Mouse (Mus musculus): Measurements from ENCODE around the gene Ogdh.
A peak's percentile ranks its signal among the peaks of the same experiment; 100 is the strongest.

Ogdh gene

DNA sequence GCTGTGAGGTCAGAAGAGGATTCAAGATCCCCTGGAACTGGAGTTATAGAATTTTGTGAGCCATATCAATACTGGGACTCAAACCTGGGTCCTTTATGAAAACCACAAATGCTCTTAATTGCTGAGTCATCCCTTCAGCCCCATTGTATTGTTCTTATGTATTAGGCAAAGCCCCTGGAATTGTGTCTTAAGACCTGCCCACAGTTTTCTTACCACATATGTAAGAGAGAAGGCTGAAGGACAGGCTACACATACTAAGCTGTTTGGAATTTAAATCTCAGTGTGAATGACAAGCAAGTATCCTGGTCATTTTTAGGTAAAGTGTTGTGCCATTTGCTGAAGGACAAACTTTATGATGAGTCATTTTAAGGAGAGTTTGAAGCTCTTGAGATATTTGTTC lies 4.6 kb downstream of the Ogdh start:
- DNase-seq: no peak

DNA sequence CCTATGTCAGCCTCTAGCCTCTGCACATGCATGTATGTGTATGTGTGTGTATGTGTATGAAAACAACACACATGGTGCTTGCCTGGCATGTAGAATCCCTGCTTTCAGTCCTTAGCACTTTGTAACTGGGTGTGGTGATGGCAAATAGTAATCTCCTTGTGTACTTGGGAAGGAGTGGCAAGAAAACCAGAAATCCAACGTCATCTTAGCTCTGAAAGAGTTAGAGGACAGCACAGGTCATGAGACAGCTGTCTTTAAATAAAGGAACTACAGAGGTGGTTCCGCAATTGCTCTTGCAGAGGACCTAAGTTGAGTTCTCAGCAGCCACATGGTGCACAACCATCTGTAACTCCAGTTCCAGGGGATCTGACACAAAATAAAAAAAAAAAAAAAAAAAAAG lies 8.0 kb downstream of the Ogdh start:
- DNase-seq: no peak

DNA sequence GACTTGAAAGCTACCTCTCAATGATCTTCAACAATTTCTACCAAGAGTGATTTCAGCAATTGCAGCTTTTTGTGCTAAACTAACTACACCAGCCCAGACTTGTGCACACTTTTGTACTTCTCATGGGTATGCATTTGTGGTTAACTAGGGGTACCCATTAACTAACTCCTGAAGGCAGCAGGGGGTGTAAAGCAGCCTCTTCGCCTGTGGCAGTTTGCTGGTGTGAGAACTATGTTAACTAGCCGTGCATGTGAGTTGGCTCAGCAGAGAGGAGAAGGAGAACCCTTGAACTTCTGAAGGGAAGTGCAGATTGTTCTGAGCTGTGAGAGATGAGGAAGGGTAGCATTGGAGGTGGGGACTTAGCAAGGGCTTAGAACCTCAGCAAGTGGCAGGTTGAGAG lies 11.4 kb downstream of the Ogdh start:
- peak; percentile 16 for DNase-seq

DNA sequence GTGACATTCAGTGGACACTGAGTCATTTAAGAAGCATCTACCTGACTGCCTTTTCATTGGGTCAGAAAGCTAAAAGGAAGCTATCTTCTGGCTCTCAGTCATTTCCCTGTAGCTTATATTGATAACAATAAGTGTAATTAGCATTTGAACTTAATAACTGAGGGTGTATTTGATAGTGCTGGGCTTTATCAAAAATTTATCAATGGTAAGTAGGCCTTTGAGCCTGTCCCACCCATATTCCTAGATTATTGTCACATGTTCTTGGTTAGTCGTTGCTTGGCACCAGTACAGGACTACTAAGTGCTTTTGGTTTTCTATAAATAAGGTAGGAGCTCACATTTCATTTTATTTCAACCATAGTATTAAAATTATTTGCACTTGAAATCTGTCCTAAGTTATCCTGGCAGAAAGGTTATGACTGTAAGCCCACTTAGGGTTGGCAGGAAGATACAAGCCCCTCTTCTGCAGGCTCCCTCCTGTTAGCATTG lies 14.6 kb downstream of the Ogdh start:
- DNase-seq: no peak

- no peak for DNase-seq
Observed at GRCm38 (mm10) chr11:6308181-6308580, 16.7 kb downstream of the Ogdh start.

DNA sequence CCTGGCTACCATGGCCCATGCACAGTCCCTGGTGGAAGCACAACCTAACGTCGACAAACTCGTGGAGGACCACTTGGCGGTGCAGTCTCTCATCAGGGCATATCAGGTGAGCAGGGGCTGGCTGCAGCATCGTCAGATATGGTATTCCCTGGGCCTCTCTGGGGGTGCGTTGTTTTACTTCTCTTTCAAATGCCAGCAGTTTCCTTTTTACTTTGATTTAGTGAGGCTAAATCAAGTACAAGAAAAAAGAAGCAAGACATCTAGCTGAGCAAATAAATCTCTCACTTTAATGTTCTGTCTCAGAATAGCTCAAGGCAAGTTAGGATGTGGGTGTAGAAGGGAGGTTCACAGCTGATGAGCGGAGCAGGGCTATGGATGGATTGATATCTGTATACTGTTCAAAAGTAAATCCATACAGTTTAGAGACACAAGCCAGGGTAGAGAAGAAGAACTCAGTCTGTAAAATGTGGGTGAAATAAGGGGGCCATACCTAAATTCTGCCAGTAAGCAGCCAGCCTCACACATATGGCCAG lies 22.5 kb downstream of the Ogdh start:
- DNase-seq: peak; percentile 61

GRCm38 (mm10) chr11:6316821-6317220 lies 25.4 kb downstream of the Ogdh start:
- DNase-seq: peak; percentile 52

- DNase-seq: peak; percentile 8
Observed at GRCm38 (mm10) chr11:6318559-6318958, 27.1 kb downstream of the Ogdh start.

- DNase-seq: no peak
Observed at GRCm38 (mm10) chr11:6319374-6319773, 27.9 kb downstream of the Ogdh start.

DNA sequence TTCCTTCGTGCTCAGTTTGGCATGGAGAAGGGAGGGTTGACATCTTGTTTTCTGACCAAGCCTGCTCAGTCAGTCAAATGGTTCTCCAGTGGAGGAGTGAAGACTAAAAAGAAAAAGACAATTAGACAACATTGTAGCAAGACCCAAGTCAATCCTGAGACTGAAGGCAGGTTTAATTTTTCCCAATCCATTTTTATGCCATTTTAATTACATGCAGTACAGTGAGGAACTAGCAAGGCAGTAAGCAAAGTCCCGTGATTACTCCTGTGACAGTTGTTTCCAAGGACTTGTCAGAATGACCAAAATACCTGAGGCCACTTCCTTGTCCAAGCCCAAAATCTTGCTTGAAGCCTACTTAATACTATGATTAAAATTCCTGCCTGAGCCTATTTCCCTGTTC lies 30.7 kb downstream of the Ogdh start:
- peak; percentile 55 for DNase-seq

DNA sequence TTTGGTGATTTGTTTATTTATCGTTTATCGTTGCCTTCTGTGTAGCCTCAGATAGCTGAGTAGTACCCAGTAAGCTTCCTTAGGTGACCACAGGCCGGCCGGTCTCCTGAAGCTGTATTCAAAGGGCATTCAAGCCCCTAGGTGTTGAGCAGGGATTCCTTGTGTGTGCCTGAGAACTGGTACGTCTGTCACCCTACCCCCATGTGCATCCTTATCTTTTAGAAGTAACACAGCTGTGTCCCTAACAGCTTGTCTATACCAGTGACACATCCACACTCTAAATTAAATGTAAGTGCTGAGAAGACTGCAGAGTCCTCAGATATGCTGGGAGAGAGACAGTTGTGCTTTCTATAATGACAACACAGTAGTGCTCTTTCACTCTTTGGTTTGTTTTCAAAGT lies 31.9 kb downstream of the Ogdh start:
- peak; percentile 40 for DNase-seq

DNA sequence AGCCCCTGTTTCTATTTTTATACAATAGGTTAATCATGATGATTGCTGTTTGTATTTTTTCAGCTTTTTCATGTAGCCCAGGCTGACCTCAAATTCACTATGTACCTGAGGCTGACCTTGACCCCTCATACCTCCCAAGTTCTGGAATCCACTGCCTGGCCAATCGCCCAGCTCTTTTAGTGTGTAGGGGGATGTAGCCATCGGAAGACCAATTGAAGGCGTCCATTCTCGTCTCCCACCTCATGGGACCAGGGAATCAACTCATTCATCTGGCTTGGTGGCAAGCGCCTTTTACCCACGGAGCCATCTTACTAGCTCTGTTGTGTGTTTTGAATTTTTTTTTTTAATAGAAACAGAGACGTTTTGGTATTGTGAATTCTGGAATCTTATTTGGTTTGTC lies 39.8 kb downstream of the Ogdh start:
- peak; percentile 83 for DNase-seq

DNA sequence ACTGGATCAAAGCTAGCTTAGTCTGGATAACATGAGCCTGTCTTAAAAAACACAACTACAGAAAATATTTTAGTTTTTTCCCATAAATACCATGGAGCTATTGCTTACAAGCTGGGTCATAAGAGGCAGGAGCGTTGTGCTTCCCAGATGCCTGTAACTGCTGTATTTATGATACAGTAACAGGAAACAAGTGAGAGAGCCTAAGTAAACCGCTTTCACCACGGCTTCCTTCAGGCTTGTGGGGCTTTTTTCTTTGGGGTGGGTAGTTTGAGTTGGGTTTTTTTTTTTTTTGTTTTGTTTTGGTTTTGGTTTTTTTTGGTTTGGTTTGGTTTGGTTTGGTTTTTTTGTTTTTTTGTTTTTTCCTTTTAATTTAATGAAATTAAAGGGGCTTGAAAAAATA lies 41.2 kb downstream of the Ogdh start:
- DNase-seq: no peak

GRCm38 (mm10) chr11:6333403-6333802 lies 42.0 kb downstream of the Ogdh start:
- DNase-seq: peak; percentile 45

- peak; percentile 27 for DNase-seq
Observed at GRCm38 (mm10) chr11:6335321-6335720, 43.9 kb downstream of the Ogdh start.

GRCm38 (mm10) chr11:6336689-6337088 lies 45.3 kb downstream of the Ogdh start:
- peak; percentile 22 for DNase-seq

DNA sequence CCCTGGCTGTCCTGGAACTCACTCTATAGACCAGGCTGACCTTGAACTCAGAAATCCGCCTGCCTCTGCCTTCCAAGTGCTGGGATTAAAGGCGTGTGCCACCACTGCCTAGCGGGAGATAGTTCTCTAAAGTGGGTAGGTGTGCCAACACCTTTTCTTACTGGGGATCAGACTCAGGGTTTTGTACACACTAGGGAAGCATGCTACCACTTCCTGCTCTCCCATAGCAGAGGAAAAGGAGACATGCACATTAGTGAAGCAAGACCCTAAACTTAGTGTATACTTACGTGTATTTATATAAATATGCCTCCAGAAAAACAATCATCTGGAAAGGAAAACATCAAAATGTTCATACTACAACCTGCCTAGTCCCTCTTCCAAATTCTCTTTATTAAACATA lies 54.5 kb downstream of the Ogdh start:
- peak; percentile 66 for DNase-seq

DNA sequence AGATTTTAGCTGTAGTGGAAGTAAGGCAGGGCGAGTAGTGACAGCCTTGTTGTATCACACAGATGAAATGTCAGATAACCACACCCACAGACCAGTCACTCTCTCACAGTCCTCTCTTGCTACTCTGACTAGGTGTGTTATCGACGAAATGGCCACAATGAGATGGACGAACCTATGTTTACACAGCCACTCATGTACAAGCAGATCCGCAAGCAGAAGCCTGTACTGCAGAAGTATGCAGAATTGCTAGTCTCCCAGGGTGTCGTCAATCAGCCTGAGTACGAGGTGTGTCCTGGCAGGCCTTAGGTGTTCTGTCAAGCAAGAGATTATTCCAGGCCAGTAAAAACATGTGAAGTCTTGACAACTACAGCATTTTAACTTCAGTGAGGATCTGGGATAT lies 55.5 kb downstream of the Ogdh start:
- DNase-seq: peak; percentile 73

GRCm38 (mm10) chr11:6348681-6349200 lies 57.3 kb downstream of the Ogdh start:
- peak; percentile 87 for DNase-seq

DNA sequence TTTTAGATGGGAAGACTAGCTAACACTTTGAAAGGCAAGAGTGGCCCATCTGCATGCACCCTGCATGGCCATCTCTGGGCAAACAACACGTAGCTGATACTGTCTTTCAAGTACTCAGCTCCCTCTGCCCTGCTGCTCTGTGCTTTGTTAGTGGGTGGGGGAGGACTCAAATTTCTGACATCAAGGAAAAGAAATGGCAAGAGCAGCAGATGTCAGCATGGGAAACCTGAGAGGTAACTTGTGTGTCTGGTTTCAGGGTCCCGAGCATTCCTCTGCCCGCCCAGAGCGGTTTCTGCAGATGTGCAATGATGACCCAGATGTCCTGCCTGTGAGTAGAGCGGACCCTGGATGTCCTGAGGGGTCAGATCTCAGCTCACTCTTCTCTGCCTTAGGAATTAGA lies 58.2 kb downstream of the Ogdh start:
- peak; percentile 81 for DNase-seq

DNA sequence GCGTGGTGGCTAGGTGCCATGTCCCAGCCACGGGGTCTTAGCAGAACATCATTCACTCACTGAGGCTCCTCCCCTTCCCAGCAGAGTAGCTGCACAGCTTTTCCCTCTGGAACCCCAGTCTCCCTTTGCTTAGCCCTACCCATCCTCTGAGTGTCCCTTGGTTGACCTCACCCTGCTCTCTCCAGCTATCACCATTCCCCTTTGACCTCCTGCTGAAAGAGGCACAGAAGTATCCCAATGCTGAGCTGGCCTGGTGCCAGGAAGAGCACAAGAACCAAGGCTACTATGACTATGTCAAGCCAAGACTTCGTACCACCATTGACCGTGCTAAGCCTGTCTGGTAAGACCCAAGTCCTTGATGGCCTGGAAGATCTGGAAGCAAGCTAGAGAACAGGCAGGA lies 63.7 kb downstream of the Ogdh start:
- DNase-seq: no peak

DNA sequence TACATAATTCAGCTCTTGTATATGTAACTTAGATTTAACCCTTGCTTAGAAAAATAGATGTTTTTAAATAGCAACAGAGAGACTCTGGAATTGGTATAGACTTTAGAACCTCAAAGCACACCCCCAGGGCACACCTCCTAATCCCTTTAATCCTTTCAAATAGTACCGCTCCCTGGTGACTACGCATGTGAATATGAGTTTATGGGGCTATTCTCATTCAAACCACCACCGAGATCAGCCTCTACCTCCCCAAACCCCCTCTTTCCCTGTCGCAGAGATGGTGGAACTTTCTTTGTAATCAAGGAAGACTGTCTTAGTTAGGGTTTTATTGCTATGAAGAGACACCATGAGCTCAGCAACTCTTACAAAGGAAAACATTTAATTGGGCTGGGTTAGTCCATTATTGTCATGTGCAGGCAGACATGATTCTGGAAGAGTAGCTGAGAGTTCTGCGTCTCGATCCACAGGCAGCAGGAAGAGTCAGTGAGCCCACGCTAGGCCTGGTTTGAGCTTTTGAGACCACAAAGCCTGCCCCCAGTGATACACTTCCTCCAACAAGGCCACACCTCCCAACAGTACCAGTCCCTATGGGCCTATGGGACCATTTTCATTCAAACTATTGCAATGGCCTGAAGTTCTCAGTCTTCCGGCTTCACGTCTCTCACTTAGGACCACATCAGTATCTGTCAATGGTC lies 73.3 kb downstream of the Ogdh start:
- no peak for DNase-seq

DNA sequence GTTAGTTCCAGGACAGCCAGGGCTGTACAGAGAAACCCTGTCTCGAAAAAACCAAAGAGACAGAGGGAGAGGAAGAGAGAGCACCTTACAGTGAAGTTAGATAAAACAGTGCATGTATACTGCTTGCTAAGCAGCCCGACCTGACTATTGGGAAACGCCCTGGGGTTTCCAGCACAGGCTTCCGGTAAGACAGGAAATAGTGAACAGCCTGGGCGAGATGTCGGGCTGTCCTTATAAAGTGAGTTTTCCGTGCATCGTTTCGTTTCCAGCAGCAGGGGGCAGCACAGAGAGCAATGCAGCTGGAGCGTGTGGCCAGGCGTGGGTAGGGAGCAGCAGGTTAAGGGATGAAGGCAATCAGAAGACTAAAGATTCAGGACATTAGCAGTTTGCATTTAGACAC lies 74.5 kb downstream of the Ogdh start:
- DNase-seq: peak; percentile 98

GRCm38 (mm10) chr11:6366434-6366833 lies 75.0 kb downstream of the Ogdh start:
- no peak for DNase-seq

DNA sequence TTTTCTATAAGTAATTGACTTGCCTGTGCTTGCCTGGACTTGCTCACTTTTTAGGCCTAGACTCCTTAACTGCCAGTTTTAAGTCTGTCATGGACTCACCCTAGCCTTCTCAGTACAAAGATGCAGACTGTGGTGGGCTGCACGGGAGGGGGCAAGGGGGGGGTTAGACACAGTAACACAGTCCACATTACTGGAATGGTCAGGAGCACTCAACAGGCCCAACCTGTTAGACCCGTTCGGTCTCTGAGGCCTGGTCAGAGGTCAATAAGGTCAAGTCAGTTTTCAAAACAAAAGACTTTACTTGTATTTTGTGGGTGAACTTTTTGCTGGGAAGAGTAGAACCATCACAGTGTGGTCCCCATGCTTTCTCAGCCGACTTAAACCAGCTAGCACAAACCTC lies 75.7 kb downstream of the Ogdh start:
- DNase-seq: no peak

Data from heart, adult 11 months (tissue).